Mouse (Mus musculus) activated CD4-positive, CD25-positive, alpha-beta regulatory T cell, adult 4 months (primary cell): ENCODE data around the gene Dock3. TPM values are rescaled to one million over a fixed set of nuclear protein-coding genes. Genes with fewer than 3 reads are reported as not detected.
A peak's percentile ranks its signal among the peaks of the same experiment; 100 is the strongest.

Experiments
- ATAC-seq: one replicate; pipeline ENCODE4 v1.8.0; 2017
- polyA plus RNA-seq, 2 experiments: library from polyadenylated mRNA; unstranded; fragments of 100-300 nt; shearing (Covaris generic); gene quantifications; one replicate each; pipeline ENCODE4 v1.2.1; 2017

The Dock3 gene
- polyA plus RNA-seq: under 1 TPM in 1 of 2 experiments, not detected in 1; 0.24 TPM

- peak; percentile 14 for ATAC-seq
These were observed at the start of gene Dock3 for GRCm38 (mm10) chr9:107231539-107232139. Gene Dock3 (minus strand): TSS chr9:107231909.

- ATAC-seq: peak; percentile 62
These were observed 48.8 kb upstream of the Dock3 start for GRCm38 (mm10) chr9:107280322-107281027.

- peak; percentile 8 for ATAC-seq
These were observed 47.9 kb upstream of the Dock3 start for GRCm38 (mm10) chr9:107279378-107280321.

GRCm38 (mm10) chr9:107278527-107279377 is 47.0 kb upstream of the Dock3 start:
- peak; percentile 55 for ATAC-seq

GRCm38 (mm10) chr9:107278126-107278525 is 46.4 kb upstream of the Dock3 start:
- no peak for ATAC-seq

GRCm38 (mm10) chr9:107277603-107278002 is 45.9 kb upstream of the Dock3 start:
- ATAC-seq: no peak

- no peak for ATAC-seq
These were observed 44.0 kb upstream of the Dock3 start for GRCm38 (mm10) chr9:107275710-107276109.

- no peak for ATAC-seq
These were observed 43.0 kb upstream of the Dock3 start for GRCm38 (mm10) chr9:107274751-107275150.

GRCm38 (mm10) chr9:107273184-107273583 is 41.5 kb upstream of the Dock3 start:
- peak; percentile 32 for ATAC-seq

- no peak for ATAC-seq
These were observed 40.6 kb upstream of the Dock3 start for GRCm38 (mm10) chr9:107272284-107272683.

GRCm38 (mm10) chr9:107271177-107271938 is 39.6 kb upstream of the Dock3 start:
- ATAC-seq: no peak

GRCm38 (mm10) chr9:107269772-107270171 is 38.1 kb upstream of the Dock3 start:
- no peak for ATAC-seq

GRCm38 (mm10) chr9:107267721-107268402 is 36.2 kb upstream of the Dock3 start:
- ATAC-seq: no peak

- no peak for ATAC-seq
These were observed 35.3 kb upstream of the Dock3 start for GRCm38 (mm10) chr9:107267028-107267427.

- no peak for ATAC-seq
These were observed 33.0 kb upstream of the Dock3 start for GRCm38 (mm10) chr9:107264731-107265130.

- ATAC-seq: no peak
These were observed 32.2 kb upstream of the Dock3 start for GRCm38 (mm10) chr9:107263912-107264311.

GRCm38 (mm10) chr9:107262375-107262774 is 30.7 kb upstream of the Dock3 start:
- no peak for ATAC-seq

GRCm38 (mm10) chr9:107261792-107262191 is 30.1 kb upstream of the Dock3 start:
- no peak for ATAC-seq

- ATAC-seq: no peak
These were observed 29.1 kb upstream of the Dock3 start for GRCm38 (mm10) chr9:107260836-107261235.

GRCm38 (mm10) chr9:107260429-107260828 is 28.7 kb upstream of the Dock3 start:
- ATAC-seq: no peak

GRCm38 (mm10) chr9:107259571-107259970 is 27.9 kb upstream of the Dock3 start:
- no peak for ATAC-seq
